Mouse (Mus musculus) erythroblast, embryonic 14.5 days (primary cell): Measurements from ENCODE around the gene Ablim2. TPM values are rescaled to one million over a fixed set of nuclear protein-coding genes. Genes with fewer than 3 reads are reported as not detected.

Experiments used
- H3K27me3 ChIP-seq: 2 replicates; pipeline ENCODE4 v1.6.1; 2012; ENCODE audit warnings: inconsistent platforms; ENCODE audit not compliant: control insufficient read depth
- H3K36me3 ChIP-seq: 2 replicates; pipeline ENCODE4 v1.6.1; 2012; ENCODE audit warnings: mild to moderate bottlenecking, inconsistent platforms; ENCODE audit not compliant: control insufficient read depth
- H3K4me1 ChIP-seq: 2 replicates; pipeline ENCODE4 v1.6.1; 2012; ENCODE audit warnings: inconsistent platforms; ENCODE audit not compliant: control insufficient read depth
- H3K4me3 ChIP-seq: replicated peaks from 2 replicates; pipeline ENCODE3; 2012; ENCODE audit warnings: moderate library complexity, mild to moderate bottlenecking, inconsistent platforms
- H3K9me3 ChIP-seq: 2 replicates; pipeline ENCODE4 v1.6.1; 2012; ENCODE audit warnings: low read length, inconsistent platforms, mixed read lengths; ENCODE audit not compliant: control insufficient read depth
- GATA1 ChIP-seq: IDR thresholded peaks from 2 replicates; pipeline ENCODE4 v1.6.1; 2012; ENCODE audit warnings: low read length, inconsistent platforms, mixed read lengths
- TAL1 ChIP-seq: IDR thresholded peaks from 3 replicates; pipeline ENCODE4 v1.6.1; 2012; ENCODE audit warnings: low read length, inconsistent platforms, mixed read lengths
- polyA plus RNA-seq: library from polyadenylated mRNA; stranded (reverse); fragments of >175 nt; gene quantifications from 2 replicates; pipeline ENCODE4 v1.2.3, GENCODE M21; 2012

The Ablim2 gene
- polyA plus RNA-seq, 1 experiment: not detected

DNA sequence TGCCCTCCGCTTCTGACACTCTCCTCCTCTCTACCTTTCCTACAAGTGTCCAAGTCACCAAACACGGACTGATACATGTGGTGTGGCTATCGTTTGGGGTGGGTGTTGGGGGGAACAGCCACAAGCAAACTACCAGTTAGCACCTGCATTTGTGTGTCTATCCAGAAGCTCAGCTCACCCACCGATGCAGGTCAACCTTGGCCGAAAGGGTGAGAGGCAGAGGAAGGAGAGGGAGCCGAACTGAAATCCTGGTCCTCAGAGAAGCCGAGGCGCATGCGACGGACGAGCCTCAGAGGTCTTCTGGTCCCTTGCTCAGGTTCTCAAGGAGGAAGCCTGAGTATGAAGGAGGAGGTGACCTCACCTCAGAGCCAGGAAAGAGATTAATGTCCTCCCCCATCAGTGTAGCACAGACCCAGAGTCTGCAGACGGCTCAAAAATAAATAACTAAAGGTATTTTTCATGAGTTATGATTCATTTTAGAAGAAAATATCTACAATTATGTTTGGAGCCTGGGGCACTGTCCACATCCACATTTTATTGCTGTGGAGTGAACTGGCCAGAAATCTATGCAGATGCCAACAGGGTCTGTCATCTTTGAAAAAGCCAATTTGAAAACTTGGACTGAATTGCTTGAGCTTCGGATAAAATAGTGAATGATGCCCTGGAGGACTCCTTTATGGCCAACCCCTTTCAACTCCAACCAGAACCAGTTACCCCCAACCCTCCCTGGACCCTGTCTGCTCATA is 133.5 kb downstream of the Ablim2 start:
- no peak for TF ChIP-seq GATA1
- no peak for TF ChIP-seq TAL1
- Histone ChIP-seq H3K27me3 (peaks cover 32% of the 10 kb centered on the region), H3K4me3 (no peak overlapping the region)

GRCm38 (mm10) chr5:35892363-35892762 is 134.7 kb downstream of the Ablim2 start:
- no peaks in the 10 kb centered on the region for H3K36me3 ChIP-seq
- H3K4me1 ChIP-seq: peaks cover 9% of the 10 kb centered on the region
- TF ChIP-seq GATA1: no peak
- no peak for TF ChIP-seq TAL1
- H3K4me3 ChIP-seq: no peak overlapping the region
- peaks cover 6% of the 10 kb centered on the region; the same call in 1 of the 2 replicates for H3K9me3 ChIP-seq
- H3K27me3 ChIP-seq: peaks cover 32% of the 10 kb centered on the region

More for the DNA sequence above, 133.5 kb downstream of the Ablim2 start:
- H3K9me3 ChIP-seq: peaks cover 6% of the 10 kb centered on the region; the same call in 1 of the 2 replicates
- H3K36me3 ChIP-seq: no peaks in the 10 kb centered on the region
- H3K4me1 ChIP-seq: peaks cover 9% of the 10 kb centered on the region

DNA sequence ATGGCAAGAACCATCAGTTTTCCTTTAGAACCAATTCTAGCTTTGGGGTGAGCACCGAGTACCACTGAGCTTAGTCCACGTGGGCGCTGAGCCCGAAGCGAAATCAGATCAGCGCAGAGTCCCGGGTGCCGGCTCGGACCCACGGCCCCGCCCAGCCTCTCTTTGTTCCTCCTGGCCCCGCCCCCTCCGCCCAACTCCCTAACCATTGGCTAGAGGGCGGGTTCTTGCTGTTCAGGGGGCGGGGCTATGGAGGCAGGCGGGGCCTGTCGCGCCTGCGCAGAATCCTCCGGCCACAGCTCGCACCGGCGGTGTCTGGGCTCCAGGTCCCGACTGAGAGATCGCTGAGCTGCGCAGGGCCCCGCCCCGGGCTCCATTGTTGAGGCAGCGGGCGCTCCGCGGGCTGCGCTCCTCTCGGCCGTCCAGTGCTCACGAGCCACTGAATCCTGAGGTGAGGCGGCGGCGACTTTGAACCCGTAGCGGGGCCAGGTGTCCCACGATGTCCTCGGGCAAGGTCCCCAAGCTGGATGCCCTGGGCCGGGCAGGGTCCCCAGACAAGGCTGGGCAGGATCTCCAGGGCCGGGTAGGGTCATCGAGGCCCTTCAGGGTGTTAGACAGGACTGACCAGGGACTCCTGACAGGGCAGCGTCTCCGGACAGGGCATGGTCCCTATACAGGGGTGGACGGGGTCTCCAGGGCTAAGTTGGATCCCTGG is 135.6 kb downstream of the Ablim2 start, which contains the start of gene Afap1:
Gene Afap1 (plus strand): TSS at position 227 of the 712 bp plus-strand sequence.
- Histone ChIP-seq H3K27me3 (peaks cover 32% of the 10 kb centered on the region), H3K4me3 (peak within 1 kb of the TSS; percentile 49), H3K4me1 (peaks cover 9% of the 10 kb centered on the region), H3K36me3 (no peaks in the 10 kb centered on the region), H3K9me3 (peaks cover 6% of the 10 kb centered on the region; the same call in 1 of the 2 replicates)
- TF ChIP-seq GATA1: no peak
- no peak for TF ChIP-seq TAL1

GRCm38 (mm10) chr5:35893805-35894260 is 136.2 kb downstream of the Ablim2 start:
- Histone ChIP-seq H3K9me3 (peaks cover 6% of the 10 kb centered on the region; the same call in 1 of the 2 replicates), H3K36me3 (no peaks in the 10 kb centered on the region), H3K27me3 (peaks cover 32% of the 10 kb centered on the region), H3K4me1 (peaks cover 9% of the 10 kb centered on the region), H3K4me3 (peak overlapping the region; percentile 49)
- TF ChIP-seq GATA1 (no peak), TAL1 (no peak)

DNA sequence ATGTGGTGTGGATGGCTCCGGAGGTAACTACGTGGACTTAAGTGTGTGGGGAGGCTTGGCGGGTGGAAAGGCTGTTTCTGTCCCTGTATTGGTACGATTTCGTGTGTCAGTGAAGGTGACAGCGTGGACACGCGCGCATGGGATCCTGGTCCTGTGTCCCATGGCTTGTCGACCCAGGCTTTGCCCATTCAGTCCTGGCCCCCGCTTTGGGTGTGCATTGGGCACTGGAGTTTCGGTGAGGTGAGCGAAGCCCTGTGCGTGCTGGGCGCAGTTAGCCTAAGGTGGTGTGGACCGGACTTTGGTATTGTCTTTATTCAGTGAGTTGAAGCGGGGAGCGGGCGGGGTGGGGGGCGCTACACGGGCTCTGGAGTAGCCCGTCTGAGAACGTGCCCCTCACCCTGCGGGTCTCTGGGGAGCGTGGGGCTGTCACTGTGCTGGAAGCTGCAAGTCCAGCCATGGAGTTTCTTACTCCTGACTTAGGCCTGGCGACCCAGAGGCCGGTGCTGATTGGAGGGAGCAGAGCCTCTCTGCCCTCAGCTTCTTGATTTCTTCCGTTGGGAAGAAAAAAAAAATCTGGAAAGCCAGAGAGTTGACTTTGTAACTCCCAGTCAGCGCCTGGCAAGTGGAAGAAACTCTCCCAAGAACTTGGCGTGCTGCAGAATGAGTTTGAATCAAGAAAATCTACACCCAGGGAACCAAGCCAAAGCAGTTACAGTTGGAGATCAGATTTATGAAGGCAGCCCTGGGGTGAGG is 136.8 kb downstream of the Ablim2 start:
- Histone ChIP-seq H3K27me3 (peaks cover 32% of the 10 kb centered on the region), H3K4me3 (peak overlapping the region; percentile 49), H3K9me3 (peaks cover 6% of the 10 kb centered on the region; the same call in 1 of the 2 replicates), H3K4me1 (peaks cover 9% of the 10 kb centered on the region), H3K36me3 (no peaks in the 10 kb centered on the region)
- TF ChIP-seq TAL1 (no peak), GATA1 (no peak)

GRCm38 (mm10) chr5:35895926-35896325 is 138.2 kb downstream of the Ablim2 start:
- Histone ChIP-seq H3K4me3 (no peak overlapping the region), H3K4me1 (peaks cover 9% of the 10 kb centered on the region), H3K9me3 (no peaks in the 10 kb centered on the region; the same call in 1 of the 2 replicates), H3K36me3 (no peaks in the 10 kb centered on the region), H3K27me3 (peaks cover 30% of the 10 kb centered on the region)
- TF ChIP-seq TAL1 (no peak), GATA1 (no peak)

DNA sequence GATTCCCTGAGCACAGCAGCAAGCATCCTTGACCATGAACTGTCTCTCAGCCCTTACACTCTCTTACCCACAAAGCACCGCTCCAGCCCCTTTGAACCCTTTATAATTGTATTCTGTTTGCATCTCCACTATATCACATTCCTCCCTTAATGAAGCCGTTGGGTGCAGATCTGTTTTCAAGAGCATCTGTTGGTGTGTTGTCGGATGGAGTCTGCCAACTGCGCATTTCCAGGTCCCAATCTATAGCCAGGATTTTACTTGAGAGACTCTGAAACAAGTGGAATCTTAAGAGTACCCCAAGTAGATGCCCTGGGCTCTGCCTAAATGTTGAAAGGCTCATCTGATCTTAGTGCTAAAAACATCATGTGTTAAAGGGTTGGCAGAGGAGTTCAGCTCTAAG is 138.9 kb downstream of the Ablim2 start:
- TF ChIP-seq TAL1: no peak
- no peak for TF ChIP-seq GATA1
- H3K4me3 ChIP-seq: no peak overlapping the region
- H3K9me3 ChIP-seq: no peaks in the 10 kb centered on the region
- H3K36me3 ChIP-seq: no peaks in the 10 kb centered on the region
- peaks cover 30% of the 10 kb centered on the region for H3K27me3 ChIP-seq
- peaks cover 9% of the 10 kb centered on the region for H3K4me1 ChIP-seq

DNA sequence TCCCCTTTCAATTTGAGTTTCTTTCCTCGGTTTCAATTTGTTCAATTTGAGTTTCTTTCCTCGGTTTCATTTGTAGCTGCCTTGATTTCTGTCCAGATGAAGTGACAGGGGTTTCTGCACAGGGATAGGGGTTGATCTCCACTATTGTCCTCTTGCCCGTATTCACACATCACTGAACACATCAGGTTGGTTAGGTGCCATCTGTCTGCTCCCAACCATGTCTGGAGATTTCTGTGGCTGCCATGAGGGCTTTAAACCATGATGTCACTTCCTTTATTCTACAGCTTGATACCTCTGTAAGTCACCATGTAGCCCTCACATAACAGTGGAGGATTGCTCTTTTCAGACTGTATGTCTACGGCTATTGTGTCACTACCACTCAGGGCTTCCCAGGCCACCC is 139.5 kb downstream of the Ablim2 start:
- H3K4me3 ChIP-seq: no peak overlapping the region
- H3K9me3 ChIP-seq: no peaks in the 10 kb centered on the region
- H3K27me3 ChIP-seq: peaks cover 30% of the 10 kb centered on the region
- TF ChIP-seq GATA1 (no peak), TAL1 (no peak)
- peaks cover 9% of the 10 kb centered on the region for H3K4me1 ChIP-seq
- H3K36me3 ChIP-seq: no peaks in the 10 kb centered on the region

- peaks cover 23% of the 10 kb centered on the region for H3K27me3 ChIP-seq
- no peaks in the 10 kb centered on the region for H3K36me3 ChIP-seq
- TF ChIP-seq GATA1 (no peak), TAL1 (no peak)
- H3K4me3 ChIP-seq: no peak overlapping the region
- peaks cover 6% of the 10 kb centered on the region for H3K4me1 ChIP-seq
- no peaks in the 10 kb centered on the region for H3K9me3 ChIP-seq
Measured at GRCm38 (mm10) chr5:35898114-35898513, 140.4 kb downstream of the Ablim2 start.
